In genomic region chr2:32845572-32846100, GRCm38 (mm10) we compare ENCODE assay signal across 8 mouse cellular contexts. TPM values are rescaled to one million over a fixed set of nuclear protein-coding genes. Genes with fewer than 3 reads are reported as not detected.
DNase-seq lines count a peak whose midpoint lies in the region; ATAC-seq and TF ChIP-seq lines count a peak whose summit lies in the region.

No protein-coding gene starts in this region.

- H3K4me2 ChIP-seq in liver, embryonic 13.5 days: peak overlapping the region; percentile 97

- 13% methylated on average over 12 of the region's 12 CpGs for WGBS in spleen, adult 2 months
- WGBS in liver, embryonic 13.5 days (ENCODE audit: insufficient replicate concordance): 6% methylated on average over 12 of the region's 12 CpGs

- peaks cover 22% of the 10 kb centered on the region for H3K4me1 ChIP-seq in erythroblast, embryonic 14.5 days (ENCODE audit: control insufficient read depth)
- H3K4me1 ChIP-seq in spleen, adult 2 months (ENCODE audit: control insufficient read depth, insufficient read depth, insufficient read length): no peaks in the 10 kb centered on the region; the same call in 1 of the 2 replicates
- H3K4me1 ChIP-seq in liver, embryonic 13.5 days (replicated peaks): peaks cover 21% of the 10 kb centered on the region

- no peak overlapping the region for H3K27ac ChIP-seq in spleen, adult 2 months (ENCODE audit: insufficient read depth, low read length)
- no peak overlapping the region for H3K27ac ChIP-seq in liver, embryonic 13.5 days

- H3K4me3 ChIP-seq in erythroblast, embryonic 14.5 days (replicated peaks): peak overlapping the region; percentile 76
- H3K4me3 ChIP-seq in spleen, adult 2 months (ENCODE audit: extremely low read depth, insufficient read depth, insufficient read length): peak overlapping the region; percentile 67
- H3K4me3 ChIP-seq in liver, embryonic 13.5 days (replicated peaks): peak overlapping the region; percentile 73

- no peaks in the 10 kb centered on the region for H3K9me3 ChIP-seq in erythroblast, embryonic 14.5 days (ENCODE audit: control insufficient read depth, low read length)
- H3K9me3 ChIP-seq in liver, embryonic 13.5 days (replicated peaks): no peaks in the 10 kb centered on the region

- no peak for TF ChIP-seq POLR2A in spleen, adult 2 months (IDR thresholded peaks at IDR 0.05; ENCODE audit: low read depth, low read length)

- H3K27me3 ChIP-seq in erythroblast, embryonic 14.5 days (ENCODE audit: control insufficient read depth): peaks cover 24% of the 10 kb centered on the region
- no peaks in the 10 kb centered on the region for H3K27me3 ChIP-seq in spleen, adult 2 months (ENCODE audit: control insufficient read depth, insufficient read depth, low read length)
- H3K27me3 ChIP-seq in liver, embryonic 13.5 days: peaks cover 4% of the 10 kb centered on the region

- TF ChIP-seq CTCF in spleen, adult 2 months (IDR thresholded peaks at IDR 0.05; ENCODE audit: extremely low read depth, insufficient read depth, insufficient read length, insufficient replicate concordance): no peak

- DNase-seq in spleen, adult 2 months (ENCODE audit: low read depth in 1 of 2, low spot score in 2 of 2): no peak
- no peak for DNase-seq in spleen, postnatal 36 days (ENCODE audit: low spot score in 2 of 2)
- no peak for DNase-seq in liver, embryonic 13.5 days
- no peak for DNase-seq in urinary bladder, postnatal 36 days (ENCODE audit: low spot score in 2 of 2)
- DNase-seq in layer of hippocampus, adult 8-10 months (ENCODE audit: low spot score in 2 of 2): no peak
- DNase-seq in ovary, postnatal 36 days (ENCODE audit: low spot score): no peak

- H3K9ac ChIP-seq in liver, embryonic 13.5 days: peak overlapping the region; percentile 74

- ATAC-seq in erythroblast, adult 5-6 weeks (replicated peaks; ENCODE audit: low FRiP score, poor library complexity, severe bottlenecking): no peak
- ATAC-seq in liver, embryonic 13.5 days (ENCODE audit: low read depth): no peak

- no peaks in the 10 kb centered on the region for H3K36me3 ChIP-seq in erythroblast, embryonic 14.5 days (ENCODE audit: control insufficient read depth)
- no peaks in the 10 kb centered on the region for H3K36me3 ChIP-seq in spleen, adult 2 months (ENCODE audit: control insufficient read depth, insufficient read depth, low read length)
- no peaks in the 10 kb centered on the region for H3K36me3 ChIP-seq in liver, embryonic 13.5 days

RNA-seq across cellular contexts. Expression of gene Stxbp1, which starts 1.4 kb away (rescaled TPM):
- polyA plus RNA-seq in erythroblast, embryonic 14.5 days (2012): 0.02 and 0.03 TPM in 2 replicates
- 0.96 and 1.3 TPM in 2 replicates for total RNA-seq in erythroblast, adult 5-6 weeks (2015; ENCODE audit: low replicate concordance)
- 0.34 and 0.56 TPM in 2 replicates for total RNA-seq in erythroblast, adult 5-6 weeks (2017; ENCODE audit: low replicate concordance)
- 5.5 and 5.6 TPM in 2 replicates for polyA plus RNA-seq in spleen, adult 2 months (2012; rRNA removed)
- 3.3 and 3.7 TPM in 2 replicates for polyA plus RNA-seq in liver, embryonic 13.5 days (2015; fragmentation: Nextera tagmentation; extraction: Ambion mirVana)
- total RNA-seq in layer of hippocampus, adult 8-10 months (2022): 100 to 1,000 TPM; 583 to 634 (median 610) TPM

RNA-seq across cellular contexts. Expression of gene Fam129b, which starts 30.3 kb away (rescaled TPM):
- 0.11 and 0.13 TPM in 2 replicates for polyA plus RNA-seq in erythroblast, embryonic 14.5 days (2012)
- 3.1 and 5.8 TPM in 2 replicates for total RNA-seq in erythroblast, adult 5-6 weeks (2015; ENCODE audit: low replicate concordance)
- 2.6 and 5.6 TPM in 2 replicates for total RNA-seq in erythroblast, adult 5-6 weeks (2017; ENCODE audit: low replicate concordance)
- polyA plus RNA-seq in spleen, adult 2 months (2012; rRNA removed): 11.0 and 11.6 TPM in 2 replicates
- polyA plus RNA-seq in liver, embryonic 13.5 days (2015; fragmentation: Nextera tagmentation; extraction: Ambion mirVana): 7.0 and 7.6 TPM in 2 replicates
- 10 to 100 TPM; 21.8 to 39.3 (median 32.1) TPM for total RNA-seq in layer of hippocampus, adult 8-10 months (2022)
